Mouse (Mus musculus) embryonic fibroblast, embryonic 13.5 days (primary cell): Measurements from ENCODE around the gene Nfic.

ENCODE experiments used
- CTCF ChIP-seq: IDR thresholded peaks from 2 replicates; pipeline ENCODE4 v1.5.1; 2011; ENCODE audit warnings: mild to moderate bottlenecking, control low read depth, low read length, moderate library complexity, borderline replicate concordance; ENCODE audit not compliant: insufficient read depth
- POLR2A ChIP-seq: IDR thresholded peaks from 2 replicates; pipeline ENCODE4 v1.6.1; 2011; ENCODE audit warnings: low read depth, mild to moderate bottlenecking, control low read depth, low read length, moderate library complexity

GRCm38 (mm10) chr10:81500032-81500431 lies 44.6 kb upstream of the Nfic start, which contains the start of gene S1pr4:
- TF ChIP-seq CTCF (no peak), POLR2A (no peak)
